Mouse (Mus musculus): ENCODE data around the gene Sumo3.

Gene Sumo3

GRCm38 (mm10) chr10:77588036-77588435 lies 17.9 kb upstream of the Sumo3 start:
- no peak for DNase-seq (ENCODE audit: extremely low spot score, low read depth, low spot score)

DNA sequence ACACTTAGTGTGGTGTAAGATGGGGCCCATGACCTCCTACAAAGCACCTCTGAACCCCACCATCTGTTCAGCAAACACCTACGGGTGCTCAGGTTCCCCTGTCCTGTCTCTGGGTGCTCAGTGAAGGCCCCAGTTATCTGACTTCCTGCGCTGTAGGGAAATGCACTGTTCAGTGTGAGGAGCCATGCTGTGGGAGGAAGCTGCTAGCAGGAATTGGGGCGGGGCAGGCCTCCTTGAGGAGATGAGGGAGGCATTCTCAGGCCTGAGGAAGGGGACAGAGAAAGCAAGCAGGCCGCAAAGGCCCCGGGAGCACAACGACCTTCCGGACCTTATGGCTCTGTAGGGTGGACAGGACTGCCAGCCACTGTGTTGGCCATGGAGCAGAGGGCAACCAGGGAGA lies 16.8 kb upstream of the Sumo3 start:
- no peak for DNase-seq (ENCODE audit: extremely low spot score, low read depth, low spot score)

- no peak for DNase-seq (ENCODE audit: extremely low spot score, low read depth, low spot score)
Measured at GRCm38 (mm10) chr10:77589749-77590148, 16.1 kb upstream of the Sumo3 start.

GRCm38 (mm10) chr10:77590812-77591211 lies 15.1 kb upstream of the Sumo3 start:
- DNase-seq (ENCODE audit: extremely low spot score, low read depth, low spot score), result no peak

DNA sequence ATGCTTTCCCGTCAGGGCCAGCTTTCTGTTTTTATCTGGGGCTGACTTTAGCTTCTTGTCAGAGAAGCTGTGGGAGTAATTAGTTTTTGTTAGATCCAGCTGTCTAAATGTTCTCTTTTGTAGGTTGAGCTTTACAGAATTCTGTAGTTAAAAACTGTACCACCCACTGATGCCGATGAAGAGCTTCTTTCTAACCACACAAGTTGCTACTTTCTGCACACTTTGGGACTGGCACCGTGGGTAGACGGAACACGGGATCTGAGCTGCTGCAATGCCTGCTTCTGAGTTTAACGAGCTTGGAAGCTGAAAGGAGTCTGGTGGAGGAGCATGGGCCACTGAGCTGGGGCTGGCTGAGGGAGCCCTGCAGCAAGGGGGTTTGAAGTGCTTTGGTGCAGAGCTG lies 14.4 kb upstream of the Sumo3 start:
- no peak for DNase-seq (ENCODE audit: extremely low spot score, low read depth, low spot score)

- no peak for DNase-seq (ENCODE audit: extremely low spot score, low read depth, low spot score)
Measured at GRCm38 (mm10) chr10:77596060-77596459, 9.8 kb upstream of the Sumo3 start.

DNA sequence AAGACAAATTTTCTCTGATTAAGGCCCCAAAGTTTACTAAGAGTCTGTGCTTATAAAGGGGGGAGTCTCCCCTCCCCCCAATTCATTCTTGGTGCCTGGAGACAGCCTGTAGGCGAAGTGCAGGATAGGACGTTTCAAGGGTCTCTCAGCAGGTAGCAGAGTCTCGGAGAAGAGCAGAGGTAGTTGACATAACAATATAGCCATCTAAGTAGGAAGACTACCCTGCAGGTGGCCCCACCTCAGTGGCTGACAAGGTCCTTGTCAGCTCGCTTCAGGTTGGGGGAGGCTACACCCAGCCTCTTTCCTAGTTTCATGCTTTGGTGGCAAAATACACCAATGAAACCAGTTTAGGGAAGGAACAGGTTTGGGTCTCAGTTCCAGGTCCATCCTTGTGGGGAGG lies 2.9 kb upstream of the Sumo3 start:
- no peak for DNase-seq (ENCODE audit: extremely low spot score, low read depth, low spot score)

DNA sequence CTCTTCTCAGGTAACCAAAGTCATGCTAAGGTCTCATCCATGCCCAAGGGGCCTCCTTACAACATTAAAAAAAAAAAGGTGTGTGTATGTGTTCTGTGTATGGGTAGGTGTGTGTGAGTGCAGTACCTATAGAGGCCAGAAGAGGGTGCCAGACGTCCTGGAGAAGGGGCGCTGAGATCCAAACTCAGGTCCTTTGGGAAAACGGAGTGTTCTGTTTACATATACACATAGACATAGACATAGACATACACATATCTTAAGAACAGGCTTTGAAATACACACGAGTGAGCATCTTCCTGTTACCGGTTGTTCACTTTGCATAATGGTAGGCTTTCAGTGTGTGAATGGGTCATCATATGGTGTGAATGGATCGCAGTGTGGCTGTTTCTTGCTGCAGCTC lies 1.8 kb upstream of the Sumo3 start:
- no peak for DNase-seq (ENCODE audit: extremely low spot score, low read depth, low spot score)

- no peak for DNase-seq (ENCODE audit: extremely low spot score, low read depth, low spot score)
Measured at GRCm38 (mm10) chr10:77604958-77605357, 939 bp upstream of the Sumo3 start.

- DNase-seq (ENCODE audit: extremely low spot score, low read depth, low spot score), result no peak
Measured at GRCm38 (mm10) chr10:77605368-77605767, 529 bp upstream of the Sumo3 start.

DNA sequence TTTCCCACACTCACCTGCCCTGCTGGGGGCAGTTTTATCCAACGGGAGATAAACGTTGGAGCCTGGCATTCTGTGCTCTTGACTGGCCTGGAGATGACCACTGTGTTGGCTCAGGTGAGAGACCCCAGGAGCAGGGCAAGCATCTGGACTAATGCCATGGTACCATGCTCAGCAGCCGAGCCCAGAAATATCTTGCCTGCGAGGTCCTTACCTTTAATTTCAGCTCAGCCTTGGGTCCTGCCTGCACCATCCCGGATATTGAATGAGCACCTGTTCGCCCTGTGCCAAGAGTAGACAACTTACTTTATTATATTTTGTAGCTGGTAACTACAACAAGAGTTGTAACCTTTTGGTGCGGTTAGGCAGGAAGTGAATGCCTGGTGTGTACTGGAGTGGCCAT lies 958 bp downstream of the Sumo3 start:
- DNase-seq (ENCODE audit: extremely low spot score, low read depth, low spot score), result no peak

- DNase-seq (ENCODE audit: extremely low spot score, low read depth, low spot score), result no peak
Measured at GRCm38 (mm10) chr10:77607441-77607840, 1.5 kb downstream of the Sumo3 start.

DNA sequence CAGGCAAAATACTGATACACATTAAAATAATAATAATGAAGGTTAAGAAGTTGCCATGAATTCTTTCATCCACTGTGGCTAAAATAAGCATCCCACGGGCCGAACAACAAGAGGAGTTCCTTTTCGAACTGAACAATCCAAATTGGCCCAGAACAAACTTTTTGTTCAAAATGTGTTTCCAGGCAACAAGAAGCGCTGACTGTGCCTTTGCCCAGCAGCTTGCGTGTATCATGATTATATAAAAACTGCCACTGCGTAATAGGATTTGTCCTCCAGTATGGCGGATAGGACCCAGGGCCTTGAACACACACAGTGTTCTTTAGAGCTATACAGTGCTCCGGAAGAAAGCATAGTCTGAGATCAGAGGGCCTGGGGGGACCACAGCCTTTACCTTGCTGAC lies 2.7 kb downstream of the Sumo3 start:
- no peak for DNase-seq (ENCODE audit: extremely low spot score, low read depth, low spot score)

GRCm38 (mm10) chr10:77610221-77610961 lies 4.5 kb downstream of the Sumo3 start:
- no peak for DNase-seq (ENCODE audit: extremely low spot score, low read depth, low spot score)

DNA sequence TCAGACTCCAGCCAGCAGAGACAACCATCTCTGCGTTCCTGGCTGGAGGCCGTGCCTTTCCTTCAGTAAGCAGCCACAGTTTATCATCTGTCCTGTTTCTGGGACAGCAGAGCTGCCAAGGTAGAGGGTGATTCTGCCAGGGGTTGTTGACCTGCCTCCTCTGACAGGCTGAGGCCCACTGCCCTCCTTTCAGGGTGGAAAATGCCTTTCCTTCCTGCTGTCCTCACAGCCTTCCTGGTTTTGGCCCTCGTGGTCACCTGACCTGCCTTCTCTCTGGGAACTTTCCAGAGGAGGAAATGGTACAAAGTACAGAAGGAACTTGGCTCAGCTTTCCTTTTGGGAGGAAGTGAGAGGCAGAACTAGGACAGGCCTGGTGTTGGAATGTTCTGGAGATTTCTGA lies 7.5 kb downstream of the Sumo3 start:
- DNase-seq (ENCODE audit: extremely low spot score, low read depth, low spot score), result no peak

- no peak for DNase-seq (ENCODE audit: extremely low spot score, low read depth, low spot score)
Measured at GRCm38 (mm10) chr10:77615647-77616046, 9.8 kb downstream of the Sumo3 start.

DNA sequence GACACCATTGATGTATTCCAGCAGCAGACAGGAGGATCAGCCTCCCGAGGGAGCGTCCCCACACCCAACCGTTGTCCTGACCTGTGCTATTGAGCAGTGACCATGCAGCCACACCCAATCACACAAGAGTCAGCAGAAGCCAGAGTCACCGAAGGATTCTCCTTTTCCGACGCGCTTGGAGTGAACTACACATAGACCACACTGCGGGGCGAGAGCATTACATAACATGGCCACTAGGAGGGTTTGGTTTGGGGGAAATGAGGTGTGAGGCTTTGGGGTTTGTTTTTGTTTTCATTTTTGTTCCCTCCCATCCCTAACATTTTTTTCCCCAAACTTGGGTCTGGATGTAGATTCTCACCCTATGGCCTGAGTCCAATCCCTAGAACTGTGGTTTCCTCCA lies 10.3 kb downstream of the Sumo3 start:
- no peak for DNase-seq (ENCODE audit: extremely low spot score, low read depth, low spot score)

- no peak for DNase-seq (ENCODE audit: extremely low spot score, low read depth, low spot score)
Measured at GRCm38 (mm10) chr10:77616926-77617325, 11.0 kb downstream of the Sumo3 start.

GRCm38 (mm10) chr10:77621546-77621945 lies 15.6 kb downstream of the Sumo3 start:
- DNase-seq (ENCODE audit: extremely low spot score, low read depth, low spot score), result no peak

GRCm38 (mm10) chr10:77622055-77622988 lies 16.4 kb downstream of the Sumo3 start, which contains the start of gene Ube2g2:
Gene Ube2g2, plus strand, starts transcription at chr10:77622275.
- no peak for DNase-seq (ENCODE audit: extremely low spot score, low read depth, low spot score)

DNA sequence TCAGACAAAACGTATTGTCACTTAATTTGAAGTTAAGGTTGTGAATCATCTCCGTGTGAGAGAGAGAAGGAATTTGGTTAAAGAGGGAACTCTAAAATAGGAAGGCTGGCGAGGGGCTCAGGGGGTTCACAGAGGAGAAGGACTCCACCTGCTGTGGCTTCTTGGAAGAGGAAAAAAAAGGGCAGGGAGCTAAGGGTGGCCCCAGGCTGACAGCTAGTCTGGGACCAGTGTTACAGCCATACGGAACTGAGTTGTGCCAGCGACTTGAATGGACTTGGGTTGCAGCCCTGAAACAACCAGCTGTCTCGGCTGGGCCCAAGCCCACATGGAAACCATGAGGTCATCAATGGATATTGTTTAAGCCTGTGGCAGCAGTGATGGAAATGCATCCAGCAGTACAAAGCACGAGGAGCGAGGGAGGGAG lies 17.2 kb downstream of the Sumo3 start:
- no peak for DNase-seq (ENCODE audit: extremely low spot score, low read depth, low spot score)

Measured in hindlimb bud, embryonic 11.5 days (tissue).